Mouse (Mus musculus): ENCODE results near the gene Sept10.

Gene Sept10

DNA sequence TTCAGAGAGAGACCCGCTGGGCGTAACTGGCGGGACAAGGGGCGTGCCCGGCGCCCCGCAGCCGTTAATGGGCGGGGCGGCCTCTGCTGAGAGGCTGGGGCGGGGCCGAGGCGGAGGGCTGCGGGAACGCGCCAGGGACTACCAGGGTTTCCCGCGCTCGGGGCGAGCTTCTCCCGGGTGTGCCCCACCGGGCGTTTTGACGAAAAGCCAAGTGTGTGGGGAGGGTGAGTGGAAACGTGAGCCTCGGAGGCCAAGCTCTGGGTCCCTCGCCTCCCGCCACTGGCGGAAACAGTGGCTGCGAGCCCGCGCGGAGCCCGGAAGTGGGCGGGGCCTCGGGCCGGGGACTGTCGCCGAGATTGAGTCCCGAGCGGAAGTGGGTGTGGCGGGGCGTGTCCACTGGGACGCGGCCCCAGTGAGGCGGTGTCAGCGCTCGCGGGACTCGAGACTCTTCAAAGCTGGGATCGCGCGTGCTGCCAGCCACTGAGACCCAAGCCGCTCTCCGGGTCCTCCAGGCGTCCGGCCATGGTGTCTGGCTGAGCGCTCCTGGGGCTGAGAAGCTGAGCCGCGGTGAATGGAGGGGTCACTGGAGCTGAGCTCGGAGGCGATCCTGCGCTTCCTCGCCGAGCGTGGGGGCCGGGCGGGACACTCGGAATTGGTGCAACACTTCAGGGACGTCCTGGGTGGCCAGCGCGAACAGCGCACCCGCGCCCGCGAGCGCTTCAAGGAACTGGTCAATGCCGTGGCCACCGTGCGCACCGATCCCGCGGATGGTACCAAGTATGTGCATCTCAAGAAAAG, at the start of gene Sept10, which contains the start of gene Sowahc:
TSS of gene Sept10 (minus strand) at position 375 of the 798 bp plus-strand sequence.
TSS of gene Sowahc (plus strand) at position 481 of the 798 bp plus-strand sequence.
- DNase-seq, result peak; percentile 96

DNA sequence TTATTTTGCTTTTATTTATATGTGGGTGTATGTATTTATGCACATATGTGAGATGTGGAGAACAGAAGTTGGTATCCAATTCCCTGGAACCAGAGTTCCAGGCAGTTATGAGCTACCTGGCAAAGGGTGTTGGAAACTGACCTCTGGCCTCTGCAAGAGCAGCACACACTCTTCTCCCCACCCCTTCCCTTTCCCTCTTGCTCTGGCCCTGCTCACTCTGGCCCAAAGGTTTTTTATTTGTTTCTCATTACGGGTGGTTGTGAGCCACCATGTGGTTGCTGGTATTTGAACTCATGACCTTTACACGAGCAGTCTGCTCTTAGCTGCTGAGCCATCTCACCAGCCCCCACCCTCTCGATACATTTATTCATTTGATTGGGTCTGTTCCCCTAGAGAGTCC, 47.1 kb upstream of the Sept10 start:
- no peak for DNase-seq

DNA sequence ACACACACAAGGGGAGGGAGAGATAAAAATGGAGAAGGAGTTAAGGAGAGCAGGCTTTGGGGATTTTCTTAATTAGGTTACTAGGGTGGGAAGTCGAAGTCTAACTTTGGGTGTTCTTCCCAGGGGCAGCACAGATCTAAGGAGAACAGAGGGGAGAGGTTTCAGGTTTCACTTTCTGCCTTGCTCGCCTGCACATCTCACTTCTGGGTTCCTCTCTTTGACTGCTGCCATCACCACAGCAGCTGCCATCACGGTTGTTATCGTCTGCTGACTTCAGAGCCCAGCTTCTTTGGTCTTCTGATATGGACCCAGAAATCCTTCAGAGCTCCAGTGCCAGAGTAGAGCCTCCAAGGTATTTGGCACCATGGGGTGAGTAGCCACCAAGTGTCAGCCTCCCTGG, 46.5 kb upstream of the Sept10 start:
- no peak for DNase-seq

DNA sequence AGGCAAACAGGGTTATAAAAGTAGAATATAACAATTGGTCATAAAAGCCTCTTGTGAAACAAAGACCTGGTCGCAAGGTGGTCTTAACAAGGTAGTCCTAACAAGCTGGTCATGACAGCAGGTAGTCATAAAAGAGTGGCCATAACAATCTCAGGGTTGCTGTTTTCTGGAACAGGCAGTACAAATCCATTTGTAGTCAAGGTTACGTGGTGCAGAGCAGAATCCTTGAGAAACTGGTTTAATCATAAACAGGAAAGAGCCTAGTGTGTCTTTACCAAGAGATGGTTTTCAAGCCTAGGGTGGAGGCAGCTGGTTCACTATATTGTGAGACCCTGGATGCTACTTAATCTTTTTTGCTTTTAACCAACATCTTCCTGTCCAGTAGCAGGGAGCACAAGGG, 45.6 kb upstream of the Sept10 start:
- no peak for DNase-seq

DNA sequence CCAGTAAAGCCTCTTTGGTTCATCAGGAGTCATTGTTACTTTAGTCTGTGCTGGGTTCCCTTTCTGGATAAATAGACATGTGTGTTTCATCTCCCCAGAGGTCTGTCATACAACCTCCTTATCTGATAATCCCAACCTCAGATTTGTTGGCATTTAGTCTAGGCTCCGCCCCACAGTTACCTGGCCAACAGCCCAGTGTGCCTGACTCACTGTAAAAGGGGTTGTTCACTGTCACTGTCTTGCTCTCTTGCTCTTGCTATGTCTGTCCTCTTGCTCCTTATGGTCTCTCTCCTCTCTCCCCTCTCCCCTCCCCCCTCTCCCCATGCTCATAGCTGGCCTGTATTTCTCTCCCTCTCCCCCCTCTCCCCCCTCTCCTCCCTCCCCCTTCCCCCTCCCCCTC, 44.5 kb upstream of the Sept10 start:
- DNase-seq, result no peak

DNA sequence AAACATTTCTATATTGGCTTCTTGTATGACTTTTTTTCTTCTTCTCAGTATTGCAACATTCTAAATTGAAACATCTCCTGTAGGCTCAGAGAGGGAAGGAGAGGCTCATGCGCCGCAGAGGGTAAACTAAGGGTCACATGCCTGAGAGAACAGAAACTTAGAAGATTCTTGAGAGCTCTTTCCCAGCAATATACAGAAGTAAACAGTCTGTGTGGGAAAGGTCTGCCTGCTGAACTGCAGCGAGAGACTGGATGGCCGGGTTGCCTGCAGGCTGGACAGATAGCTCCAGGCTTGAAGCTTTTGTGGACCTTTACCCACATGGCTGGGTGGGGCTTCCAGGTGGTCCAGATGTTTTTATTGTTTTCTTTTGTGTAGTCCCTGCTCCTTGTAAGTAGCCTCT, 44.0 kb upstream of the Sept10 start:
- no peak for DNase-seq

DNA sequence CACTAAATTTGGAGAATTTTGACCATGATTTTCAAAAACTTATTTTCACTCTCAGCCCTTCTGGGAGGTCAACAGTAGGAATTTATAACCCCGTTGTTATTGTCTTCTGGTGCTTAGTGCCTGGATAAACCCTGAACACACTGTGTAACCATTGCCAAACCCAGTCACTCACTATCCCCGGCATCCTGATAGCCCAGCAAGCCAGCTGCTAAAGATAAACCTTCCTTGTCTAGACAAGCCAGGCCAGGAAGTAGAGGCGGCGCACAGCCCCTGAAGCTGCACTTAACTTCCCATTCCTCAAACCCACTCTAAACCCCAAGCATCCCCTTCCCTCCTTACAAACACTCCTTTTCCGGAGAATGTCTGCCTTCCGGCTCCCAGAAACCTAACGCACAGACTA, 43.4 kb upstream of the Sept10 start:
- DNase-seq, result no peak

DNA sequence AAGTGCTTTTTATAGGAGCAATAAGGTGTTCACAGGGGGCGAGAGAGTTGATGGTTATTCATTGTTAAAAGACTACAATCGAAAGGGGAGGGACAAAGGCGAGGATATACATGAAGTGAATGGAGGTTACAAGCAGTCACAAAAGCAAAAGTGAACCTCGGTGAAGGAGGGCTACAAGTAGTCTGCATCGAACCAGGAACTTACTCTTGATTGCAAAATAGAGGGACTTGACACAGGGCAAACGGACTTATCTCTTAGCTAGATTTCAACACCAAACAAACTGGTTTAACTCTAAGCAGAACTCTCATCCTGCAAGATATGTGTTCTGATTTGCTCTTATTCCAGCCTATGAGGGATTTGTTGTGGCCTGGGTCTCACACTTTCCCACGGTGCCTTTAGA, 41.3 kb upstream of the Sept10 start:
- no peak for DNase-seq

DNA sequence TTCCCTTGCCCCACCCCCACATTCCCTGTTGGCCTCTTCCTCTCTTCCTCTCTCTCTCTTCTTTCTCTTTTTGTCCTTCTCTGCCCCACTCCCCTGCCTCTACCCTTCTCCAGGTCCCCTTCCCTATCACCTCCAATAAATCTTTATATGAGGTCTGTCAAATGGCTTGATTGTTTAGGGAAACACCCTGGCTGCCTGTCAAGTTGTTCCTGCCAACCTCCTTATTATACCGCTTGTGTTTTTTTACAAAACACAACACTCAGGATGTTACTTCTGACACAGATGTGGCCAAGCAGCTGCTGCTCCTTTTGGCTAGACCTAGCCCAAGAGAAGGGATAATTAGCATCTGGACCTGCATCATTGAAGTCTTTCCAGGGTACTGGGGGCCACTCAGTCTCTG, 40.4 kb upstream of the Sept10 start:
- no peak for DNase-seq

DNA sequence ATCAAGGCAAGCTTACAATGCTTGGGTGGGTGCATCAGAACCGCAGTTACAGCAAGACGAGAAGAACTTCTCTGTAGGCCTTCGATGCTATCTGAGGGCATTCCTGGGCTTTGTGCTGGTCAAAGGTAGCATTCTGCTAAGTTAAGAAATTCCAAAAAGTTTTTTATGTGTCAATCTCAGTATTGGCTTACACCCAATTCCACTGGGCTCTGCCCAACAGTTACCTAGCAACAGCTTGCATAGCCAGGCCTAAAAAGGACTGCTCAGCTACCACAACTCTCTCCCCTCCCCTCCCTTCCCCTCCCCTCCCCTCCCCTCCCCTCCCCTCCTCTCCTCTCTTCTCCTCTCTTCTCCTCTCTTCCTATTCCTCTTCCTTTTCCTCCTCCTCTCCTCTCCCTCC, 40.0 kb upstream of the Sept10 start:
- no peak for DNase-seq

DNA sequence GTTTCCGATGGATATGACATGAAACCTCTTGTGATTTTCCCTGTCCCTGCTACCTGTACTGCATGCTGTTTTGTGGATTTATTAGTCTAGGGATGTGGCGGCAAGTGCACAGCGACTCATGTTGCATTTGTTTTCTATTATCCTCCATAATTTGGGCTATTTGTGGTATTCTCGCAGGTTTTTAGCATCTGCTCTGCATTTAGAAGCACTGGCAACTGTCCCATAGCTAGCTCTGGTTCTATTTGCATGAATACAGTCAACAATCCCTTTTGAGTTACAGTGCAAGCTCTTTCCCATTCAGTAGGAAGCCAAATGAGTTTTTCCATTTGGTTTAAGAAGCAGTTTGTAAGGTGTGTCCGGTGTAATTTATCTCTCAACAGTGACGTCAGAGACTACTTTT, 37.9 kb upstream of the Sept10 start:
- no peak for DNase-seq

DNA sequence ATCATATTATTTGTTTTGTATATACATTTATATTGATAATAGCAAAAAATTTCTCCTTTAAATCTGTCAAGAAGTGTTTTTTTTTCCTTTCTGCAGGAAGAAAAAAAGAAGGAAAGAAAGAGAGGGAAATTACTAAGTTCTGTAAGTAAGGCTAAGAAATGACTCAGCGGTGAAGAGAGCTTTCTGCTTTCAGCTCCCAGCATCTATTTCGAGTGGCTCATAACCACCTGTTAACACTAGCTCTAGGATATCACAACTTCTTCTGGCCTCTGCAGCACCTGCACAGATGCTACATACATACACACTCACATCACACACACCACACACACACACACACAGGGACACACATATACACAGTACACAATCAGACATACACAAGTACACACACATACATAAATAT, 34.9 kb upstream of the Sept10 start:
- no peak for DNase-seq

DNA sequence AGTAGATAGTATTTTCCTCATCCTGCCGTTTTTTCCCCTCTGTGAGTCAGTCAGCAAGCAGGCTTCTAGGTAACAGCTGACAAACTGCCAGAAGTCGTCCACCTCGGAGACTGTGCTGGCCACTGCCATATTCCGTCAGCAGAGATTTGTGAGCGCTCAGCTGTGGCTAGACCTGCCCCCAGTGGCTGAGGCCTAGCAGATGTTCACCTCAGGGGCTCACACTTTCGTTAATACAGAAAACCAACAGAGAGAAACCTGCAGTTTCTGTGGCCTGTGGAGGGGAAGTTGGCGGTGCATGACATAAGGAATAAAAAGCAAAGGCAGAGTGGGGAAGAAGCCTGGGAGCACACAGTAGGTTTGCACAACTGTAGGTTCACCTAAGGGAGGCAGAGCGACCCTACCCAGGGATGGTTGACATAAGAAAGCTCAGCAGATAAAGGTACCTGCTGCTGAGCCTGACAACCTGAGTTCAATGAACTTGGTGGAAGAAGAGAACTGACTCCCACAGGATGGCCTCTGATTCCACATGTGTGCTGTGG, 32.0 kb upstream of the Sept10 start:
- DNase-seq, result no peak

DNA sequence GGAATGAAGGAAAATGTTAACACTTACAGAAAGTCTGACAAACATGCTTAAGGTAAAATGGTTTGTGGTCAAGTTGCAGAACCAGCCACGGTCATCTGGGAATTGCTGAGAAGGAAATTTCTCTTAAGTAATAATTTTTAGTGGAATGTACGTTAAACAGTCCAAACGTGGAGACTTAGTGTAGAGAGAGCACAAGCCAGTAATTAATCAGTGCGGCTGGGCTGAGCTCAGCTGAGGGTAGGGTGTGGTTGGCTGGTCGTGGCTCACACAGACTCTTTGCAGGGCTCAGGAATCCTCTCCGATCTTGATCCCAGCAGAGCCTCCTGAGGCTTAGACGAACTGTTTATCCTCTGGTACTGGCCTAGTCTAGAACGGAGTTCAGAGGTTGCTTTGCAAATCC, 30.7 kb upstream of the Sept10 start:
- no peak for DNase-seq

DNA sequence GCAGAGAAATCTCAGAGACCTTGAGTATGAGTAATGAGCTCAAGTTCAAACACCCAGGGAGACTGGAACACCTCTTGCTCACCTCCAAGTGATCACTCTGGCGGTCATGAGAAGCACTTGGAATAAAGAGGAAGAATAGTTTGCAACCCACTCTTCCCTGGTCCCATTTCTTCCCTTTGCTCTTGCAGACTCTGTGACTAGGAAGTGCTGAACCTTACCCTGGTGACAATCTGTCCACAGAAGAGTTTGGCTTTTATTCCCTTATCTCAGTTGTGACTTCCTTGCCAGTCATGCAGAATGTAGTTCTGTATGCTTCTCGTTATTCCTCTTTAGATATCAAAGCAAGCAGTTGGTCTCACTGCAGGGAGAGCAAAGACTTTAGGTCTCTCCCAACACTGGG, 30.3 kb upstream of the Sept10 start:
- DNase-seq, result no peak

DNA sequence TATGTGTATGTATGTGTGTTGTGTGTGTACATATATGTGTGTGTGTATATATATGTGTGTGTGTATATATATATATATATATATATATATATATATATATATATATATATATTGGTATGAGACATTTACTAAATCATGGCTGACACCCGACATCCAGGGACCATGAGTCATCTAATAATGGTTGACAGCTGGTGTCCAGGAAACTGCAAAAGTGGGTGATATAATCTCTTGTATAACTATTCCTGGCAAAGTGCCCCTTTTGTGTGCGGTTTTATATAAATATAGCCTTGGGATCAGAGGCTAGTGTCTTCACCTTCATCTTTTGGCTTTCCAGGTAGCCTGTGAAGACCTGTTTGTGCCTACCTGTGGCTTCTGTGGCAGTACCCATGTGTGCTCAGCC, 29.0 kb upstream of the Sept10 start:
- DNase-seq, result no peak

DNA sequence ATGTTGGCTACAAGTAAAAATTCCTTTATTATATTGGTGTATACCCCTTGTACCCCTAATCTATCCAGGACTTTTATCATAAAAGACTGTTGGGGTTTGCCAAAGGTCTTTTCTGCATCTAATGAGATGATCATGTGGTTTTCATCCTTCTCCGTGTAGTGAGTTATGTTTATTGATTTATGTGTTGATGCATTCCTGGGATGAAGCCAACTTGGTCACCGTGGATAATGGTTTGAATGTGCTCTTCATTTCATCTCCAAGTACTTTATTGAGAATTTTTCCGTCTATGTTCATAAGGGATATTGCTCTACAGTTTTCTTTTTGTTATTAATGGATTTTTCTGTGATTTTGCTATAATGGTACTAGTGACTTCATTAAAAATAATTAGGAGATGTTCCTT, 27.9 kb upstream of the Sept10 start:
- DNase-seq, result no peak

DNA sequence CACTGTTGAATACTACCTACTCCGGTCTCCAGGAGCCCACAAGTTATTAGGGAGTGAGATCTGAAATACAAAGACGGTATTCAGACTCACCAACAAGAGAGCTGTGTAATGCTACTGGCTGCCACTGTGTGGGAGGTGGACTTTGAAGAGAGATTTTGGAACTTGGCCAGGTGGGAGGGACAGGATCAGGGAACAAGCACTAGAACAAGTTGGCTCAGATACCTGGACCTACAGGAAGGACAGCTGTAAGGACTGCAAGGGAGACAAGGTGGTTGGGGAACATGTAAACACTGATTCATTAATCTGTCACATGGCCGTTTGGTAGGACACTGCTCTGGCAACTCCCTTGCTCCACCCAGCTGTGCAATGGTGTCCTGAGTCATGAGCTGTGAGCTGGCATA, 19.5 kb upstream of the Sept10 start:
- DNase-seq, result no peak

DNA sequence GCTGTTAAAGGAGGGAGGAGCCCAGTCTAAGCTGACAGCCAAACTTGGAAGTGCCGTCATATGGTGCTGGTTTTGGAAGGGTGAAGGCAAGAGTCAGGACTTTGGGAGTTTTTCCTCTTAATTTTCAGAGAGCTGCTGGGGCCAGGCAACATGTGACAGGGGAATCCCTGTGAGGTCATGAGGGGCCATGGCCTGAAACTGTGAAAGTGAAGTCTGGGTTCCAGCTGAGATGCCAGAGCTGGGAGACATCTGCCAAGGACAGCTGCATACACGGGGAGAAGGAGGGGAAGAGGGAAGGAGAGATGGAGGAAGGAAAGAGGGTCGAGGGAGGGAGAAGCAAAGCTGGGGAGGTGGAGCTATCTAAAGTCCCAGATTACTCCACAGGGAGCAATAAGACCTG, 16.1 kb upstream of the Sept10 start:
- DNase-seq, result no peak

DNA sequence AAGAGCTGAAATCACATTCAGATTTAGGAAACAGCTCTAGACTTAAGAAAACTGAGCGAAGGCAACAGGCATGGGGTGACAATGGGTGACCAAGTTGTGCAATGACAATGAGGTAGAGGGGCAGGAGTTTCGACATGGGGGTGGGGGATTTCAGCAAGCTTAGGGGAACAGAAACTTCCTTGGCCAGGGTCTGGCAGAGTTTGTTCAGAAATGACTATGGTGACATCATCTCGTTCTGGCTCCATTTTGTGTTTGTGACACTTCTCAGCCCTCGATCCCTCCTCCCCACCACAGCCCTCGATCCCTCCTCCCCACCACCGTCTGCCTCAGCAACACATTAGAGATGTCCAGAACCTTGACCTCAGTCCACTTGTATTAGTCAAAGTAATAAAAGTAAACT, 14.8 kb upstream of the Sept10 start:
- DNase-seq, result no peak

DNA sequence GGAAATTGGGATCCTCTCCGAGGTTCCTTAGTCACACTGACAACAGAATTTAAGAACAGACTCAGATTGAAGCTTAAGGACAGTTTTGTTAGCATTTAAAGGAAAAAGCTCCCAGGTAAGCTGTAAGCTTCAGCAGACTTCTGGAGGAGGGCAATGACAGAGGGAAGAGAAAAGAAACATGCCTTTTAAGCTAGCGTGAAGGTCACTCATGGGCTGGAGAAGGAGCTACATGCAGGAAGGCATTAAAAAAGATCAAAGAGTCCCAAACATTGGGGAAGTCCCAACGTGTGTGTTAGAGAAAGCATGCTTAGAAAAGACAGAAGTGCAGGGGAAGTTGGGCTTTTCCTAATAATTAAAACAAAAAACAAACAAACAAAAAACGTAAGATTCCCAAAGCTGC, 14.2 kb upstream of the Sept10 start:
- no peak for DNase-seq

DNA sequence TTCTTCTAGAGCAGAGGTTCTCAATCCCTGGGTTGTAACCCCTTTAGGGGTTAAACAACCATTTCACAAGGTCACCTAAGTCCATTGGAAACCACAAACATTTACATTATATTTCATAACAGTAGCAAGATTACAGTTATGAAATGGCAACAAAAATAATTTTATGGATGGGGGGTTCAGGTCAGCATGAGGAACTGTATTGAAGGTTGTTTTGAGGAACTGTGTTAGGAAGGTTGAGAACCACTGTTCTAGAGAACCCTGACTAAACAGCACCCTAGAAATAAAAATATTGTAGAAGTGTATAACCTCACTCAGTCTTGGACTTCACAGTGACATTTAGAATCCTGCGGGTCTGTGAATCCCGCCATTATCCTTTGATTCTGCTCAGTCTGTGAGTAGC, 13.6 kb upstream of the Sept10 start:
- no peak for DNase-seq

DNA sequence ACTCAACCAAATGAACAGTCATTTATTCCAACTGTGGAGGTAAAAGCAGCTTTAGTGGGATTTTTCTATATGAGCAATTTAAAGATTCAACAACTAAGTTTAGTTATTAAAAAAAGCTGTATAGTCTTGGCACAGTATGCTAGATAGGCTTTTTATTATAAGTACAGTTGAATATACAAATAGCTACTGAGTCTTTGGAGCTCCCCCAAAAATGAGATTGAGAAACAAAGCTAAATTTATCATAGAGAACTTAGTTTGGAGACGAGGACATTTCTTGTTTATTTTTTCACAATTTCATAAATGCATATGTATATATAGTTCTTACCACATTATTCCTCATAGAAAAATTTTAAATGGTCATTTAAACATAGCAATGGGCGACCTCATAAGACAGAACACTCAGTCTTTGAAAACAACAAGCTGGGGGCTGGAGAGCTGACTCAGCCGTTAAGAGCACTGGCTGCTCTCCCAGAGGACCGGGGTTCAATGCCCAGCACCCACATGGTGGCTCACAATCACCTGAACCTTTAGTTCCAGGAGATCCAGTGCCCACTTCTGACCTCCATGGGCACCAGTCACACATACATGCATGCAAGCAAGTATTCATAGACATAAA, 7.7 kb upstream of the Sept10 start:
- DNase-seq, result no peak

DNA sequence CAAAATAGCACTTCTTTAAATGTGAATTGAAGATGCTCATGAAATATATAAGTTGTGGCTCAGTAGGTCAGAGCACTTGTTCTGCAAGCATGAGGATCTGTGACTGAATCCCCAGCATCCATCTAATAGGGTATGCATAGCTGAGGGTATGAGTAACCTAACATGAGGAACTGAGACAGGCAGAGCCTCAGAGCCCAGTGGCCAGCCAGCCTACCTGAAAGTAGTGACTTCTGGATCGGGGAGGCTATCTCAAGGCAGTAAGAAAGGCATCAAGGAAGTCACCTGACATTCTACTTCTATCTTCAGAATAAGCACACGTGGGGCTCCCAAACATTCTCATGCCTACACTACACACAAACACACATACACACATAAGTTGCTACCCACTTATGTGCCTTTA, 3.5 kb upstream of the Sept10 start:
- DNase-seq, result no peak

DNA sequence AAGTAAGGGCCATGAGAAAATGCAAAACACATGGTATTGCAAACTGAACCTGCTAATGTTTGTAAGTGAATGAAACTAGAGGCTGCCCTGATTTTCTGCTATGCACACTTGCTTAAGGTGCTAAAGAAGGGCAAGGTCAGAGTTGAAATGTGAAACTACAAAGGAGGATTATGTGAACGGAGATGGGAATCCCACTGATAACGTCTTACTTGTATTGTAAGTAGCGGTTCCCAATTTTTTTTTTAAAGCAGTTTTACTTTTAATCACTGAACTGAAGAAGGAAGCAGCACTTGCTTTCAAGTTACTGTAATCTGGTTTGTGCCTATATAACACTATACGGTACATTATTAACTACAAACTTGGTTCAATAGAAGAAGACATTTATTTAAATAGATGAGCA, 2.2 kb upstream of the Sept10 start:
- DNase-seq, result no peak

Data from cerebellum, adult 9-11 months (tissue).